Mouse (Mus musculus) T-helper 17 cell (primary cell): ENCODE measurements around the gene Fam172a.

Experiments
- in situ Hi-C, 2 experiments: fragments of 300-600 bp; cut with MboI, MseI; formaldehyde crosslinking; loops; 1 replicate in 1 of 2; 2 replicates in 1 of 2; pipeline ENCODE4 v1.15.1; 2025; ENCODE audit warnings: high pct_unique_total_duplicates in 2 of 2

Gene Fam172a

GRCm38 (mm10) chr13:78099746-78100530, 398.1 kb downstream of the Fam172a start:
- in situ Hi-C loops = no loop called here

- in situ Hi-C loops = no loop called here
Measured at GRCm38 (mm10) chr13:78100664-78101063, 398.8 kb downstream of the Fam172a start.

- in situ Hi-C loops = no loop called here
Measured at GRCm38 (mm10) chr13:78102337-78102736, 400.5 kb downstream of the Fam172a start.

- in situ Hi-C loops = no loop called here
Measured at GRCm38 (mm10) chr13:78104851-78105250, 403.0 kb downstream of the Fam172a start.

GRCm38 (mm10) chr13:78110648-78111047, 408.8 kb downstream of the Fam172a start:
- in situ Hi-C loops = loop anchor here in 1 of 2 experiments (5.0 kb wide), 1 partner anchor 82 kb away; no protein-coding TSS in a partner anchor

GRCm38 (mm10) chr13:78113978-78114377, 412.1 kb downstream of the Fam172a start:
- in situ Hi-C loops = loop anchor here in 1 of 2 experiments (5.0 kb wide), 1 partner anchor 78 kb away; no protein-coding TSS in a partner anchor

- in situ Hi-C loops = no loop called here
Measured at GRCm38 (mm10) chr13:78118715-78119114, 416.9 kb downstream of the Fam172a start.

GRCm38 (mm10) chr13:78121991-78122390, 420.2 kb downstream of the Fam172a start:
- in situ Hi-C loops = no loop called here

GRCm38 (mm10) chr13:78123911-78124426, 422.1 kb downstream of the Fam172a start:
- in situ Hi-C loops = no loop called here

- in situ Hi-C loops = no loop called here
Measured at GRCm38 (mm10) chr13:78157465-78157864, 455.6 kb downstream of the Fam172a start.

GRCm38 (mm10) chr13:78162149-78162548, 460.3 kb downstream of the Fam172a start:
- in situ Hi-C loops = loop anchor here in 1 of 2 experiments (10.0 kb wide), 1 partner anchor 447 kb away; no protein-coding TSS in a partner anchor

- in situ Hi-C loops = loop anchor here in 1 of 2 experiments (10.0 kb wide), 1 partner anchor 449 kb away; no protein-coding TSS in a partner anchor
Measured at GRCm38 (mm10) chr13:78163087-78163958, 461.5 kb downstream of the Fam172a start.

GRCm38 (mm10) chr13:78164941-78165340, 463.1 kb downstream of the Fam172a start:
- in situ Hi-C loops = loop anchor here in 1 of 2 experiments (10.0 kb wide), 1 partner anchor 450 kb away; no protein-coding TSS in a partner anchor

GRCm38 (mm10) chr13:78168166-78168565, 466.3 kb downstream of the Fam172a start:
- in situ Hi-C loops = loop anchor here in 1 of 2 experiments (10.0 kb wide), 1 partner anchor 453 kb away; no protein-coding TSS in a partner anchor

- in situ Hi-C loops = no loop called here
Measured at GRCm38 (mm10) chr13:78171320-78171719, 469.5 kb downstream of the Fam172a start.

- in situ Hi-C loops = no loop called here
Measured at GRCm38 (mm10) chr13:78171984-78172636, 470.3 kb downstream of the Fam172a start.

GRCm38 (mm10) chr13:78172861-78173260, 471.0 kb downstream of the Fam172a start:
- in situ Hi-C loops = no loop called here

GRCm38 (mm10) chr13:78174191-78174590, 472.4 kb downstream of the Fam172a start:
- in situ Hi-C loops = no loop called here

GRCm38 (mm10) chr13:78174891-78175290, 473.1 kb downstream of the Fam172a start:
- in situ Hi-C loops = loop anchor here (25.0 kb wide), 3 partner anchors 313 to 1338 kb away; no protein-coding TSS in a partner anchor

- in situ Hi-C loops = loop anchor here (25.0 kb wide), 3 partner anchors 314 to 1339 kb away; no protein-coding TSS in a partner anchor
Measured at GRCm38 (mm10) chr13:78175821-78176380, 474.1 kb downstream of the Fam172a start.
